Mouse (Mus musculus): ENCODE results near the gene Mbd3. TPM values are rescaled to one million over a fixed set of nuclear protein-coding genes. Genes with fewer than 3 reads are reported as not detected.

Gene Mbd3
- polyA plus RNA-seq (2015; fragmentation: Nextera tagmentation; extraction: Ambion mirVana) = 163 and 165 TPM in 2 replicates

DNA sequence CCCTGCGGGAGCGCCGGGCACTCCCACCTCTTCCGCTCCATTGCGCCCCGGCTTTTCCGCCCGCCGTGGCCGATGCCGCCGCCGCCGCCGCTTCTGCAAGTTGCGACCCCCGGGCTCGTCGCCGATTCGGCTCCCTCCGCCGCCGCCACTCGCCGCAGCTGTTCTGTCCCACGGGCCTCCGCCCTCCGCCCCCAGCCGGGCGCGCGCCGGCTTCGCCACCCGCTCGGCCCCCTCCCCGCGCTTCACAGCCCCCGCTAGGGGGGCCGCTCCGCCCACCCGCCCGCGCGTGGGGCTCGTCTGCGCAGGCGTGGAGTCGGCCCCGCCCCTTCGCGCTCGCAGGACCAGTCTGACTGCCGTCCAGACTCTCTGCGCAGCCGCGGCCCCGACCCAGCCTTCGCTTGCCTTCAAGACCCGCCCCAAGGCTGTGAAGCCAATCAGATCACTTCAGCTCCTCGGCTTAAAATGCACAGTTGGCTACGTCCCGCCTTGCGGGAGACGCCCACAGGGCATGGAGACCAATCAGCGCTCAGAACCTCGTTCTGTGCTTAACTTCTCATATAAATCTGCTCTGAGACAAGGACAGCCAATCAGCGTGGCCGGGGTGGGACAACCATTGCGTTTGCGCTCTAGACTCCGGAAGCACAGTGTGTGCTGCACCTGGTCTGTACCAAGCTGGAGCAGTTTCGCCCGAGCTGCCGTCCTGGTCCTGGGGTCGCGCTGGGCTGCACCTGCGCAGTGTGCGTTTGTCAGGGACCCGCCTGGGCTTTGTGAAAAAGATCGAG, at the start of gene Mbd3:
TSS of gene Mbd3 (minus strand) at position 360 of the 782 bp plus-strand sequence.
- Histone ChIP-seq H3K27ac (peak within 1 kb of the TSS; percentile 98), H3K27me3 (ENCODE audit: insufficient read depth, low read length) (no peaks in the 10 kb centered on the region), H3K4me3 (replicated peaks; ENCODE audit: low read depth, low read length) (peak within 1 kb of the TSS; percentile 75), H3K4me2 (ENCODE audit: low read length) (peak within 1 kb of the TSS; percentile 83), H3K9me3 (replicated peaks; ENCODE audit: low read length) (no peaks in the 10 kb centered on the region), H3K9ac (ENCODE audit: low read depth, low read length) (peak within 1 kb of the TSS; percentile 91), H3K4me1 (replicated peaks; ENCODE audit: insufficient read depth, low read length) (peaks cover 14% of the 10 kb centered on the region), H3K36me3 (ENCODE audit: insufficient read depth, low read length) (peaks cover 28% of the 10 kb centered on the region)
- no peak for TF ChIP-seq CTCF (IDR thresholded peaks at IDR 0.05; ENCODE audit: low read depth)
- ATAC-seq (replicated peaks; ENCODE audit: low FRiP score, low read depth) (peak; percentile 95), DNase-seq (ENCODE audit: low spot score) (peak; percentile 100)
- WGBS = under 1% methylated on average over 76 of the region's 82 CpGs

DNA sequence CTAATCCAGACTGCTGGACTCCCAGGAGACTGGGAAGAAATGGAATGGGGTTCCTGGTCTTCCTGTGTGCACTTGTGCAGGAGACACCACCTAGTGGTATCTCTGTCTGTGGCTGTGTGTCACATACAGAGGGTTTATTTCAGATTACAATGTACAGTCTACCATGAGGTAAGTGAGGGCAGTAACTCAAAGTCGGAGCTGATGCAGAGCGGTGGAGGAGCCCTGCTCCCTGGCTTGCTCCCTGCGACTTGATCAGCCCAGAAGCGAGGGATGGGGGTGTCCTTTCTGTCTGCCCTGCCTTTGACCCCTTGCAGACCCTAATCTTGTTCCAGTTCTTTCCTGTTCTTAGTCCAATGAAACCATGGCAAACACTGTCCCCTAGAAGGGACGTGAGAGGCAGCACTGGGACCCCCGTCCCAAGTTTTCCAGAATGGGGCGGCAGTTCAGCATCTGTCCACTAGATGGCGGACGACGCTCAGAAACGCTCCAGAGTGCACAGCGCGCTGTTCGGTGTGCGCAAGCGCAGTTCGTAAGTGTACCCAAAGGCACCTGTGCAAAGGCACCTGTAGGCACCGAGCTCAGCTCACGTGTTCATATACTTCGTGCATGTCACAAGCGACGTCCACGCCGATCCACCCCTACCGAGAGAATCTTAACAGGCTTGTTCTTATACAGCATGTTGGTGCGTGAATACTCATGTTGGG, 46.7 kb upstream of the Mbd3 start:
- ATAC-seq (replicated peaks; ENCODE audit: low FRiP score, low read depth) = peak; percentile 76
- no peaks in the 10 kb centered on the region for H3K9me3 ChIP-seq (replicated peaks; ENCODE audit: low read length)
- no peaks in the 10 kb centered on the region for H3K4me1 ChIP-seq (replicated peaks; ENCODE audit: insufficient read depth, low read length)
- H3K9ac ChIP-seq (ENCODE audit: low read depth, low read length) = no peak overlapping the region
- peak; percentile 97 for TF ChIP-seq CTCF (IDR thresholded peaks at IDR 0.05; ENCODE audit: low read depth)
- H3K27me3 ChIP-seq (ENCODE audit: insufficient read depth, low read length) = no peaks in the 10 kb centered on the region
- H3K36me3 ChIP-seq (ENCODE audit: insufficient read depth, low read length) = no peaks in the 10 kb centered on the region
- WGBS = 8% methylated on average over 26 of the region's 26 CpGs
- peak; percentile 78 for DNase-seq (ENCODE audit: low spot score)
- H3K4me2 ChIP-seq (ENCODE audit: low read length) = no peak overlapping the region
- H3K4me3 ChIP-seq (replicated peaks; ENCODE audit: low read depth, low read length) = no peak overlapping the region
- no peak overlapping the region for H3K27ac ChIP-seq

DNA sequence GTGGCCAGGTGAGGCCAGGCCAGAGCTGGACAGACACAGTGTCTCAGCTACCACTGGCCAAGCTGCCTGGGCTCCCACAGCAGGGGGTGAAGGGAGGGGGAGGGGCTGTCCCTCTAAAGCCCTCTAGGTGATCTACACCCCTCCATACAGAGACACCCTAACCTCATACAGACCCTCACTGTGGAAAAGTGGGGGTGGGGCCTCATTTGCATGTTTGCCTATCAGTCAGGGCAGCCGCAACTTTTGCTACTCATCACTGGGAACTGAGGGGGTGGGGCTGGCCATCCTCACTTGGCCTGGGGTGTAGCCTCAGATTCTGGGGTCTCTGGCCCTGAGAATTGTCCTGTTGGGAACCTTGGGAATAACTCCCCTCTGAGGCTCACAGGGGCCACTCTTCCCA, 45.7 kb upstream of the Mbd3 start:
- Histone ChIP-seq H3K27me3 (ENCODE audit: insufficient read depth, low read length) (no peaks in the 10 kb centered on the region), H3K27ac (no peak overlapping the region)

DNA sequence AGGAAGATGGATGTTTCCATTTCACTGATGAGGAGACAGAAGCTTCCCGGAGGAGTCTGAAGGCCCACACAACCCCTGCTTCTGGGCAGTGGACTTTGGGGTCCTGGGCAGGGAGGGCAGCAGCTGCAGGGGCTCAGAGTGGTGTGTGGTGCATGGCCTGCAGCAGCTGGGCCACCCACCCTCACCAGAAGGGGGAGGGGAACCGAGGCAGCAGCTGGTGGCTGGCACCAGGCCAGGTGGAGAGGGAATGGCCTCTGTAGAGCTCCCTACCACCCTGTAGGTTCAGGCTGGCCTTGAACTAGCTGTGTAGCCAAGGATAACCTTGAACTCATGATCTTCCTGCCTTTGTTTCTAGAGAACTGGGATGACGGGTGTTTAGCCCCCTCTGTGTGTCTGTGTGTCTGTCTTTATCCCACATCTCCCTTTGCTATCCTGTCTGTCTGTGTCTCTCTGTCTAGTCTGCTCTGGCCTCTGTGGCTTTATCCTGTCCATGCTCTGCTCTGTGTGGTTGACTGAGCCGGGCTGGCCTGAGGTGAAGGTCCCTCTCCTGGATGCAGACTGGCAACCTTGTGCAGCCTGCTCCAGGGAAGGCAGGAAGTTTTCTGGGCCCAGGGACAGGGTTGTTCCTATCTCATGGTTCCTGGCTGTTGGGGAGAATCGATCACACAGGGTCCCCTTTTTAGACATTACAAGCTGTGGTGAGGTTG, 45.1 kb upstream of the Mbd3 start:
- Histone ChIP-seq H3K9ac (ENCODE audit: low read depth, low read length) (no peak overlapping the region), H3K27me3 (ENCODE audit: insufficient read depth, low read length) (no peaks in the 10 kb centered on the region), H3K4me3 (replicated peaks; ENCODE audit: low read depth, low read length) (no peak overlapping the region), H3K9me3 (replicated peaks; ENCODE audit: low read length) (no peaks in the 10 kb centered on the region), H3K4me2 (ENCODE audit: low read length) (no peak overlapping the region), H3K27ac (no peak overlapping the region), H3K36me3 (ENCODE audit: insufficient read depth, low read length) (no peaks in the 10 kb centered on the region), H3K4me1 (replicated peaks; ENCODE audit: insufficient read depth, low read length) (no peaks in the 10 kb centered on the region)
- ATAC-seq (replicated peaks; ENCODE audit: low FRiP score, low read depth) = no peak
- 42% methylated on average over 5 of the region's 5 CpGs for WGBS
- no peak for TF ChIP-seq CTCF (IDR thresholded peaks at IDR 0.05; ENCODE audit: low read depth)
- no peak for DNase-seq (ENCODE audit: low spot score)

More for the DNA sequence above, 45.7 kb upstream of the Mbd3 start:
- Histone ChIP-seq H3K9ac (ENCODE audit: low read depth, low read length) (no peak overlapping the region), H3K4me1 (replicated peaks; ENCODE audit: insufficient read depth, low read length) (no peaks in the 10 kb centered on the region), H3K4me2 (ENCODE audit: low read length) (no peak overlapping the region), H3K9me3 (replicated peaks; ENCODE audit: low read length) (no peaks in the 10 kb centered on the region), H3K36me3 (ENCODE audit: insufficient read depth, low read length) (no peaks in the 10 kb centered on the region), H3K4me3 (replicated peaks; ENCODE audit: low read depth, low read length) (no peak overlapping the region)
- DNase-seq (ENCODE audit: low spot score) = no peak
- WGBS = 70% methylated on average over 1 of the region's 1 CpGs
- TF ChIP-seq CTCF (IDR thresholded peaks at IDR 0.05; ENCODE audit: low read depth) = no peak
- ATAC-seq (replicated peaks; ENCODE audit: low FRiP score, low read depth) = no peak

GRCm38 (mm10) chr10:80443575-80444278, 44.4 kb upstream of the Mbd3 start:
- no peak for TF ChIP-seq CTCF (IDR thresholded peaks at IDR 0.05; ENCODE audit: low read depth)
- H3K27ac ChIP-seq = no peak overlapping the region
- H3K27me3 ChIP-seq (ENCODE audit: insufficient read depth, low read length) = no peaks in the 10 kb centered on the region
- no peak overlapping the region for H3K4me2 ChIP-seq (ENCODE audit: low read length)
- DNase-seq (ENCODE audit: low spot score) (no peak), ATAC-seq (replicated peaks; ENCODE audit: low FRiP score, low read depth) (no peak)
- no peaks in the 10 kb centered on the region for H3K9me3 ChIP-seq (replicated peaks; ENCODE audit: low read length)
- H3K9ac ChIP-seq (ENCODE audit: low read depth, low read length) = no peak overlapping the region
- H3K36me3 ChIP-seq (ENCODE audit: insufficient read depth, low read length) = no peaks in the 10 kb centered on the region
- WGBS = 81% methylated on average over 7 of the region's 8 CpGs
- no peaks in the 10 kb centered on the region for H3K4me1 ChIP-seq (replicated peaks; ENCODE audit: insufficient read depth, low read length)
- no peak overlapping the region for H3K4me3 ChIP-seq (replicated peaks; ENCODE audit: low read depth, low read length)

DNA sequence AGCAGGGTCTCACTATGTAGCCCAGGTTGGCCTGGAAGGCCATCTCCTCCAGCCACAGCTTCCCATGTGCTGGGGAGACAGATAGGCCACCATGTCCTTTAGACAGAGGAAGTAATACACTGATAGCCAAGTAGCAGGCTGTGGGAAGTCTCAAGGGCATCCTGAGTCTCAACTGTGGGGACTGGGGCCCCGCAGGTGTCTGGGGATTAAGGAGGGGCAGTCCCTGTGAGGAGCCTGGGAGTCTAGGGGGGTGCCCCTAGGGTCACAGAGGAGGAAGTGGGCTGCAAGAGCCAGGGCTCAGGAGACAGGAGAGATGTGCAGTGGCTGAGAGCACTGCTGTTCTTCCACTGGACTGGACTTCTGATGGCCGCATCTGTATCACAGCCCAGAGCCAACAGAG, 43.6 kb upstream of the Mbd3 start:
- ATAC-seq (replicated peaks; ENCODE audit: low FRiP score, low read depth) (no peak), DNase-seq (ENCODE audit: low spot score) (no peak)
- 57% methylated on average over 2 of the region's 2 CpGs for WGBS
- H3K9ac ChIP-seq (ENCODE audit: low read depth, low read length) = no peak overlapping the region
- H3K4me1 ChIP-seq (replicated peaks; ENCODE audit: insufficient read depth, low read length) = no peaks in the 10 kb centered on the region
- no peak for TF ChIP-seq CTCF (IDR thresholded peaks at IDR 0.05; ENCODE audit: low read depth)
- no peak overlapping the region for H3K4me3 ChIP-seq (replicated peaks; ENCODE audit: low read depth, low read length)
- no peaks in the 10 kb centered on the region for H3K27me3 ChIP-seq (ENCODE audit: insufficient read depth, low read length)
- no peak overlapping the region for H3K4me2 ChIP-seq (ENCODE audit: low read length)
- no peaks in the 10 kb centered on the region for H3K36me3 ChIP-seq (ENCODE audit: insufficient read depth, low read length)
- H3K9me3 ChIP-seq (replicated peaks; ENCODE audit: low read length) = no peaks in the 10 kb centered on the region
- H3K27ac ChIP-seq = no peak overlapping the region
